Mouse (Mus musculus) limb, embryonic 14.5 days (tissue): ENCODE results near the gene Ube2r2. TPM values are rescaled to one million over a fixed set of nuclear protein-coding genes. Genes with fewer than 3 reads are reported as not detected.

ENCODE experiments used
- ATAC-seq: fragments of 200-750 bp; cut with Nextera tagmentation; 2 replicates; pipeline ENCODE4 v1.8.0; 2017; ENCODE audit warnings: low read depth, moderate number of reproducible peaks, moderate TSS enrichment; ENCODE audit not compliant: low FRiP score
- DNase-seq: peaks from one replicate; pipeline ENCODE4 v3.0.0-alpha.2; 2015; ENCODE audit warnings: low spot score
- H3K27ac ChIP-seq: fragments of 300-500 bp; sonication (generic); replicated peaks from 2 replicates; pipeline ENCODE4 v1.5.1; 2014; ENCODE audit warnings: low read depth, mild to moderate bottlenecking, low read length, moderate library complexity, mixed read lengths
- H3K27me3 ChIP-seq: fragments of 300-500 bp; sonication (generic); 2 replicates; pipeline ENCODE4 v1.6.1; 2014; ENCODE audit warnings: low read length, mixed read lengths; ENCODE audit not compliant: control insufficient read depth, insufficient read depth
- H3K36me3 ChIP-seq: fragments of 300-500 bp; sonication (generic); 2 replicates; pipeline ENCODE4 v1.6.1; 2014; ENCODE audit warnings: mild to moderate bottlenecking, low read length, moderate library complexity, mixed read lengths; ENCODE audit not compliant: control insufficient read depth, insufficient read depth
- H3K4me1 ChIP-seq: fragments of 300-500 bp; sonication (generic); 2 replicates; pipeline ENCODE4 v1.6.1; 2014; ENCODE audit warnings: antibody characterized with exemption, low read length, mixed read lengths; ENCODE audit not compliant: control insufficient read depth, insufficient read depth
- H3K4me2 ChIP-seq: fragments of 300-500 bp; sonication (generic); replicated peaks from 2 replicates; pipeline ENCODE4 v1.6.1; 2014; ENCODE audit warnings: low read depth, mild to moderate bottlenecking, low read length, moderate library complexity; ENCODE audit not compliant: severe bottlenecking
- H3K4me3 ChIP-seq: fragments of 300-500 bp; sonication (generic); replicated peaks from 2 replicates; pipeline ENCODE4 v1.5.1; 2014; ENCODE audit warnings: low read length
- H3K9ac ChIP-seq: fragments of 300-500 bp; sonication (generic); 2 replicates; pipeline ENCODE4 v1.6.1; 2014; ENCODE audit warnings: mild to moderate bottlenecking, low read depth, low read length, moderate library complexity; ENCODE audit not compliant: severe bottlenecking
- H3K9me3 ChIP-seq: fragments of 300-500 bp; sonication (generic); 2 replicates; pipeline ENCODE4 v1.6.1; 2016; ENCODE audit warnings: low read length; ENCODE audit not compliant: control insufficient read depth
- POLR2A ChIP-seq: fragments of 200-500 bp; IDR thresholded peaks from 2 replicates; pipeline ENCODE4 v1.8.0; 2012; ENCODE audit warnings: inconsistent platforms, mild to moderate bottlenecking, moderate library complexity, borderline replicate concordance; ENCODE audit not compliant: insufficient read depth, insufficient read length; ENCODE audit errors: extremely low read depth
- WGBS: fragments of 180-500 bp; shearing (Covaris S2); extraction: QIAGEN DNeasy Blood & Tissue Kit; methylation state at CpG from one replicate; pipeline ENCODE4 v1.1.7; 2014; 5-methylcytosine and 5-hydroxymethylcytosine counted together
- polyA plus RNA-seq, 2 experiments: library from polyadenylated mRNA; depleted of rRNA in 1 of 2; stranded (reverse) in 1 of 2; unstranded in 1 of 2; fragments of >200 nt; fragmentation: Nextera tagmentation in 1 of 2; extraction: Ambion mirVana in 1 of 2; gene quantifications; 2 replicates each; pipeline versions ENCODE4 v1.2.1 to v1.2.3; 2012 to 2014

Gene Ube2r2
- polyA plus RNA-seq (2012; rRNA removed) (110 and 182 TPM in 2 replicates), polyA plus RNA-seq (2014; fragmentation: Nextera tagmentation; extraction: Ambion mirVana) (96.6 and 108 TPM in 2 replicates)

DNA sequence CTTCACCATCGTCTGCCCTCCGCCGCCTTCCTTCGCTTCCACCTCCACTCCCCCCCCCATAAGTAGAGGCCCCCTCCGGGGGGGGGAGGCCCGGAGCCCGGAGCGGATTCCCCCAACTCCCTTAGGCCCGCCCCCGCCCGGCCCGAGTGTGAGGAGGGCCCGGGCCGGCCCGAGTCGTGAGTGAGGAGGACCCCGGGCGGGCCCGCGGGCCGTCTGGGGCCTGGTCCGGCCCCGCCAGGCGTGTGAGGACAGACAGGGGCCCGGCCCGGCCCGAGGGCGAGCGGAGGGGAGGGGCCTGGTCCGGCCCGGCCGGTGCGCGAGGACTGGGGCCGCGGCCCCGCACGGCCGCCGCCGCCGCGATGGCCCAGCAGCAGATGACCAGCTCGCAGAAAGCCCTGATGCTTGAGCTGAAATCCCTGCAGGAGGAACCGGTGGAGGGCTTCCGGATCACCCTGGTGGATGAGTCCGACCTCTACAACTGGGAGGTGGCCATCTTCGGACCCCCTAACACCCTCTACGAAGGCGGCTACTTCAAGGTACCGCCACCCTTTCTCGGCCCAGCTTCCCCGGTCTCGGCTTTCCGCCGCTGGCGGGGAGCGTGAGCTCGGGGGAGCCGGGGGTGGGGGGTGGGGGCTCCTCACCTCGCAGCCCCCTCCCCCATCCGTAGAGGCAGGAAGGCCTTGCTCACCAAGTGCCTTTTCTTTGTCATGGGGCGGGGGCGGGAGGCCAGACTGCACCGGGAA lies at the start of gene Ube2r2:
TSS of gene Ube2r2 (plus strand) at position 33 of the 743 bp plus-strand sequence.
- Histone ChIP-seq H3K4me2 (peak within 1 kb of the TSS; percentile 60), H3K27ac (peak within 1 kb of the TSS; percentile 99), H3K4me1 (peaks cover 4% of the 10 kb centered on the region), H3K9ac (peak within 1 kb of the TSS; percentile 99), H3K9me3 (no peaks in the 10 kb centered on the region), H3K36me3 (peaks cover 20% of the 10 kb centered on the region), H3K27me3 (no peaks in the 10 kb centered on the region), H3K4me3 (peak within 1 kb of the TSS; percentile 96)
- WGBS: 0% methylated on average over 38 of the region's 65 CpGs
- ATAC-seq (peak; percentile 66), DNase-seq (peak; percentile 64)
- no peak for TF ChIP-seq POLR2A

GRCm38 (mm10) chr4:41086947-41087346 lies 48.6 kb upstream of the Ube2r2 start:
- Histone ChIP-seq H3K9ac (no peak overlapping the region), H3K36me3 (no peaks in the 10 kb centered on the region), H3K9me3 (no peaks in the 10 kb centered on the region), H3K27me3 (no peaks in the 10 kb centered on the region), H3K4me1 (peaks cover 7% of the 10 kb centered on the region; the same call in 1 of the 2 replicates), H3K27ac (no peak overlapping the region), H3K4me2 (no peak overlapping the region), H3K4me3 (no peak overlapping the region)
- ATAC-seq (no peak), DNase-seq (no peak)
- 76% methylated on average over 9 of the region's 9 CpGs for WGBS
- TF ChIP-seq POLR2A: no peak

- H3K9me3 ChIP-seq: no peaks in the 10 kb centered on the region
- no peaks in the 10 kb centered on the region for H3K27me3 ChIP-seq
- no peak overlapping the region for H3K4me2 ChIP-seq
- 88% methylated on average over 16 of the region's 16 CpGs for WGBS
- H3K4me3 ChIP-seq: no peak overlapping the region
- H3K9ac ChIP-seq: no peak overlapping the region
- ATAC-seq: no peak
- no peak overlapping the region for H3K27ac ChIP-seq
- peaks cover 9% of the 10 kb centered on the region; the same call in 1 of the 2 replicates for H3K4me1 ChIP-seq
- H3K36me3 ChIP-seq: no peaks in the 10 kb centered on the region
- TF ChIP-seq POLR2A: no peak
- DNase-seq: no peak
Observed at GRCm38 (mm10) chr4:41087459-41088298, 47.9 kb upstream of the Ube2r2 start.

- Histone ChIP-seq H3K4me2 (no peak overlapping the region), H3K27me3 (no peaks in the 10 kb centered on the region), H3K9me3 (no peaks in the 10 kb centered on the region), H3K4me1 (peaks cover 9% of the 10 kb centered on the region; the same call in 1 of the 2 replicates), H3K9ac (no peak overlapping the region), H3K4me3 (no peak overlapping the region), H3K36me3 (no peaks in the 10 kb centered on the region), H3K27ac (no peak overlapping the region)
- DNase-seq: no peak
- no peak for ATAC-seq
- TF ChIP-seq POLR2A: no peak
- WGBS: 82% methylated on average over 4 of the region's 4 CpGs
Observed at GRCm38 (mm10) chr4:41089189-41089588, 46.4 kb upstream of the Ube2r2 start.

DNA sequence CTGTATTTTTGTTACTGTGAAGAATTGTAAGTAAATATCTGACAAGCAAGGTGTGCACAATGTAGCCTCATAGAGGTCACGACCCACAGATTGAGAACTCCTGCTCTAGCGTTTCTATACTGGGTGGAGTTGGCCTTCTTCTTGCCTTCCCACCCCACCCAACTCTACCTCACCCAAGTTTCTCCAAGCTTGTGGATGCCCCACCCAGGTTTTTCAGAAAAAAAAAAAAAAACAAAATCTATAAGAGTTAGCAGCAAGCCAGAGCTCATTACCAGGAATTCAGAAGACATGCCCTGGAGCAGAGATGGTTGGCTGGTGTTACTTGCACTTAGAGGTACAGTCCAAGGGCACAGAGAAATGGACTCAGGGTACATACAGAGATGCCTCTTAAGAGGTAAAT lies 45.8 kb upstream of the Ube2r2 start:
- Histone ChIP-seq H3K27ac (no peak overlapping the region), H3K27me3 (no peaks in the 10 kb centered on the region), H3K36me3 (no peaks in the 10 kb centered on the region), H3K9me3 (no peaks in the 10 kb centered on the region), H3K9ac (no peak overlapping the region), H3K4me2 (no peak overlapping the region), H3K4me3 (no peak overlapping the region), H3K4me1 (peaks cover 11% of the 10 kb centered on the region; the same call in 1 of the 2 replicates)
- ATAC-seq: no peak
- no peak for DNase-seq
- WGBS: 77% methylated on average over 2 of the region's 2 CpGs
- TF ChIP-seq POLR2A: no peak
